Mouse (Mus musculus): ENCODE measurements around the gene Focad. TPM values are rescaled to one million over a fixed set of nuclear protein-coding genes. Genes with fewer than 3 reads are reported as not detected.

Focad gene
- polyA plus RNA-seq, 1 experiment from 2014 or later = 6.5 TPM

MicroRNAs within 50 kb of the gene (microRNA counts, 519-probe panel; counts per million panel counts)
- microRNA mmu-miR-491 = not detected

Small RNAs within 50 kb of the gene (microRNA-seq; reads per million reads assigned to microRNA genes)
- 1.3 reads per million for gene Mir491

Other genes starting within 250 kb of the Focad start
- 76.0 and 83.9 TPM in 2 replicates for gene Mllt3, start 61.3 kb upstream of the Focad start, polyA plus RNA-seq (2015; fragmentation: Nextera tagmentation; extraction: Ambion mirVana)

Data from liver, embryonic 15.5 days (tissue).